Mouse (Mus musculus) hindbrain, embryonic 15.5 days (tissue): Measurements from ENCODE around the gene Heyl. TPM values are rescaled to one million over a fixed set of nuclear protein-coding genes. Genes with fewer than 3 reads are reported as not detected.
A peak's percentile ranks its signal among the peaks of the same experiment; 100 is the strongest.

Source experiments
- ATAC-seq: fragments of 200-750 bp; cut with Nextera tagmentation; 2 replicates; pipeline ENCODE4 v1.8.0; 2017; ENCODE audit warnings: low read depth, moderate number of reproducible peaks, moderate TSS enrichment; ENCODE audit not compliant: low FRiP score
- H3K27ac ChIP-seq: fragments of 300-500 bp; sonication (generic); replicated peaks from 2 replicates; pipeline ENCODE4 v1.5.1; 2015; ENCODE audit warnings: mild to moderate bottlenecking, inconsistent platforms
- H3K27me3 ChIP-seq: fragments of 300-500 bp; sonication (generic); 2 replicates; pipeline ENCODE4 v1.6.1; 2015; ENCODE audit warnings: control low read depth, inconsistent platforms
- H3K36me3 ChIP-seq: fragments of 300-500 bp; sonication (generic); 2 replicates; pipeline ENCODE4 v1.6.1; 2015; ENCODE audit warnings: control low read depth, inconsistent platforms
- H3K4me1 ChIP-seq: fragments of 300-500 bp; sonication (generic); replicated peaks from 2 replicates; pipeline ENCODE4 v1.6.1; 2015; ENCODE audit warnings: control low read depth, inconsistent platforms
- H3K4me2 ChIP-seq: fragments of 300-500 bp; sonication (generic); 2 replicates; pipeline ENCODE4 v1.6.1; 2015; ENCODE audit warnings: moderate library complexity, mild to moderate bottlenecking, inconsistent platforms
- H3K4me3 ChIP-seq: fragments of 300-500 bp; sonication (generic); 2 replicates; pipeline ENCODE4 v1.5.1; 2015; ENCODE audit warnings: mild to moderate bottlenecking, inconsistent platforms
- H3K9ac ChIP-seq: fragments of 300-500 bp; sonication (generic); 2 replicates; pipeline ENCODE4 v1.6.1; 2015; ENCODE audit warnings: inconsistent platforms
- H3K9me3 ChIP-seq: fragments of 300-500 bp; sonication (generic); 2 replicates; pipeline ENCODE4 v1.6.1; 2016; ENCODE audit warnings: control low read depth, inconsistent platforms
- WGBS: fragments of 180-500 bp; shearing (Covaris S2); methylation state at CpG from one replicate; pipeline ENCODE4 v1.1.7; 2015; 5-methylcytosine and 5-hydroxymethylcytosine counted together
- polyA plus RNA-seq: library from polyadenylated mRNA; unstranded; fragments of >200 nt; fragmentation: Nextera tagmentation; extraction: Ambion mirVana; gene quantifications from 2 replicates; pipeline ENCODE4 v1.2.1, GENCODE M21; 2015

The Heyl gene
- polyA plus RNA-seq, result 6.4 and 6.5 TPM in 2 replicates

DNA sequence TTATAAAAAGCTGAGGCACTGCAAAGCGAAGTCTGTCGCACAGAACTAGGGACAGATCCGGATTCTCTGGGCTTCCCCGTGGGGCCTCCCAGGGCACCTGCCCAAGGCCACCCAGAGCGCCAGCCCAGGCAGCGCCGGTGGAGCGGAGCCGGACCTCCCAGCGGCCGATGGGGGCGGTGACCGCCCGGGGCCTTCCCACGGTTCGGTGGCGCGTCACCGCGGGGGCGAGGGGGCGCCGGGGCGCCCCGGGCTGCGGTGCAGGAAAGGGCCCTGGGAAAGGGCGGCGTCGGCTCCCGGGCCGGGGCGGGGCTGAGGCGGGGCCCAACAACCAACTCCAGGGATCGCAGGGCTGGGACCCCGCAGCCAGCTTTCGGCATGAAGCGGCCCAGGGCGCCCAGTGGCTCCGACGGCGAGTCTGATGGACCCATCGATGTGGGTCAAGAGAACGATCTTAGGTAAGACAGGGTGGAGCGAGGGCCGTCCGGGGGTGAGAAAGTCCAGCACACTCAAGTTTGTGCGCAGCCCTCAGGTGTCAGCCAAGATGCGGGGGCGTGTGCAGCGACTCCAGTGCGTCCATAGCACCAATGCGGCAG lies at the start of gene Heyl:
Gene Heyl (plus strand): TSS at position 65 of the 593 bp plus-strand sequence.
- Histone ChIP-seq H3K4me2 (peak within 1 kb of the TSS; percentile 61), H3K9ac (no peak within 1 kb of the TSS; the same call in 1 of the 2 replicates), H3K4me3 (peak within 1 kb of the TSS; percentile 34), H3K27me3 (peaks cover 35% of the 10 kb centered on the region), H3K27ac (no peak within 1 kb of the TSS; the same call in 1 of the 2 replicates), H3K4me1 (peaks cover 8% of the 10 kb centered on the region), H3K9me3 (no peaks in the 10 kb centered on the region), H3K36me3 (no peaks in the 10 kb centered on the region)
- ATAC-seq, result no peak; the same call in 1 of the 2 replicates
- WGBS, result 2% methylated on average over 52 of the region's 52 CpGs

DNA sequence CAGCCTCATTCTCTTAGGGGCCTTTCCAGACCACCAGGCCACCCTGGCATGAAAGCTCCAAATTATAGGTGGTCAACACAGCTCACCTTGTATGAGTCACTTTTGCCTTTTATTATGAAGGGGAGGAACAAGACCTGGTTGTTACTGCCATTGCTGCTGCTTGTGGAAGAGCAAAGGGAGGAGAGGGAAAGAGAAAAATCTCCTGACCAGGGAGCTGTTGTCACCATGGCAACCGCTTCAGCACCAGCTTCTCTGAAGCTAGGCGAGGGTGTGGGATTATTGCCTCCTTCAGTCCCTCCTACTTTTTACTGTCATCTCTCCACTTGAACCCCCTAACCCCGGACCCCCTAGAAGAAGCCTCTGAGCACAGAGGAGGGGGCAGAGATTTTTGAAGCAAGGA lies 48.5 kb upstream of the Heyl start:
- Histone ChIP-seq H3K36me3 (0 out of 2 replicates have a peak, but pooled peaks cover under 1% of the 10 kb centered on the region), H3K4me2 (peak overlapping the region; percentile 62), H3K27ac (peak overlapping the region; percentile 72), H3K9me3 (no peaks in the 10 kb centered on the region), H3K4me1 (peaks cover 28% of the 10 kb centered on the region), H3K4me3 (peak overlapping the region; percentile 51), H3K27me3 (peaks cover 14% of the 10 kb centered on the region), H3K9ac (no peak overlapping the region)
- no peak for ATAC-seq
- WGBS, result 34% methylated on average over 3 of the region's 3 CpGs

DNA sequence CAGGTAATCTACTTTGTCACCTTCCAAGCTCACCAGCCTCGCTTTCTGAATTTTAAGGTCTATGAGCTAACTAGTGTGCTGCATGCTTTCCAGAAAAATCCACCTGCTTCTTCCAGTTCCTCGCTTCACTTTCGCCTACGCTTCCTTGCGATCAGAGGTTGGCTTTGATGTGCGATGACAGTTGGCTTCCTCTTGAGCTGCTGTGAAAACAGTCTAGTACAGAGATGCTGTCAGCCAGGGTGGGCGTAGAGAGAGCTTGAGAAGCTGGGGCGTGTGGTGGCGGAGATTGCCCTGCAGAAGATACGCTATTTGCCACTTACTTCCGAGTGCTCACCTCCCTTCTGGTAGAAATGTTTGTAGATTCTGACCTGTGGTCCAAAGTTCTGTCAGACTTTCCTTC lies 41.0 kb upstream of the Heyl start:
- no peak overlapping the region for H3K4me2 ChIP-seq
- no peaks in the 10 kb centered on the region for H3K27me3 ChIP-seq
- 89% methylated on average over 11 of the region's 11 CpGs for WGBS
- H3K27ac ChIP-seq, result no peak overlapping the region
- H3K4me1 ChIP-seq, result no peaks in the 10 kb centered on the region
- peaks cover 18% of the 10 kb centered on the region for H3K36me3 ChIP-seq
- H3K4me3 ChIP-seq, result no peak overlapping the region
- no peak overlapping the region for H3K9ac ChIP-seq
- H3K9me3 ChIP-seq, result no peaks in the 10 kb centered on the region
- ATAC-seq, result no peak

DNA sequence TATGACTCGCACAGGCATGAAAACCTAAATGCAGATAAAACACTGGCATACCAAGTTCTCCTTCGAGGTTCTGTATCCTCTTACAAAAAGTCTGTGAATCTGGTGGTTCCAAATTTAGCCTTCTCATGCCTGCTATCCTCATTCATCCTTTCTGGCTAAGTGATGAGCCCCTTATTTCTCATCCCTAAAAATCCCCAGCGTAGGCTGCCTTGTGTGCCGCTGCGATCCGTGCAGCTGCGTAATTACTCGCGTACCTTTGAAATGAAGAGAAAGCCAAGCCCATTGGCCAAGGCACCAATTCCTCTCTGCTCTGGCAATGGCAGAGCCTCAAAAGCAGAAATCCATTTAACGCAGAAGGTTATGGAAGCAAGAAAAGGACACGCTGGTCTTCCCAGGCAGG lies 39.6 kb upstream of the Heyl start:
- no peaks in the 10 kb centered on the region for H3K9me3 ChIP-seq
- H3K4me3 ChIP-seq, result no peak overlapping the region
- no peak overlapping the region for H3K27ac ChIP-seq
- ATAC-seq, result no peak
- no peak overlapping the region for H3K4me2 ChIP-seq
- WGBS, result 87% methylated on average over 11 of the region's 11 CpGs
- no peaks in the 10 kb centered on the region for H3K4me1 ChIP-seq
- 0 out of 2 replicates have a peak, but pooled peaks cover 3% of the 10 kb centered on the region for H3K27me3 ChIP-seq
- no peak overlapping the region for H3K9ac ChIP-seq
- peaks cover 18% of the 10 kb centered on the region for H3K36me3 ChIP-seq

DNA sequence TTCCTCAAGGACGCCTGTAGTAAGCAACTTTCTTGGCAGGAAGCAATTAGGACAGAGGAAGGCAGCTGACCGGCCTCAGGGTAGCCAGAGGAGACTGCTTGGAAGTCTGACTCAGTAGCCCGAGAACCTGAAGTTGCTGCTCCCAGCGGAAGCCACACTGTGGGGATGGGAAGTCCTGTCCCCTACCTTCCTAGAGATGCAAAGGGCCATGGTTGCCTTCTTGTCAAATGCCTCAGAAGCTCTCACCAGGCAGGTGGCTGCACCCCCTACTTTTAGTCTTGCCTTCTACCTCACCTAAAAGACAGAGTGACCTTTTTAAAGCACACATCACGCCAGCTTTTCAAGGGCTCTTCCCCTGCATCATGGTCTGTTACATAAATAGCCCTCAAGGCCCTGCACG lies 36.7 kb upstream of the Heyl start:
- no peak overlapping the region for H3K4me3 ChIP-seq
- H3K4me2 ChIP-seq, result no peak overlapping the region
- H3K9ac ChIP-seq, result no peak overlapping the region
- H3K9me3 ChIP-seq, result no peaks in the 10 kb centered on the region
- H3K27me3 ChIP-seq, result peaks cover 10% of the 10 kb centered on the region; the same call in 1 of the 2 replicates
- H3K27ac ChIP-seq, result no peak overlapping the region
- 75% methylated on average over 6 of the region's 6 CpGs for WGBS
- no peak for ATAC-seq
- H3K4me1 ChIP-seq, result peaks cover 10% of the 10 kb centered on the region
- 0 out of 2 replicates have a peak, but pooled peaks cover 3% of the 10 kb centered on the region for H3K36me3 ChIP-seq

DNA sequence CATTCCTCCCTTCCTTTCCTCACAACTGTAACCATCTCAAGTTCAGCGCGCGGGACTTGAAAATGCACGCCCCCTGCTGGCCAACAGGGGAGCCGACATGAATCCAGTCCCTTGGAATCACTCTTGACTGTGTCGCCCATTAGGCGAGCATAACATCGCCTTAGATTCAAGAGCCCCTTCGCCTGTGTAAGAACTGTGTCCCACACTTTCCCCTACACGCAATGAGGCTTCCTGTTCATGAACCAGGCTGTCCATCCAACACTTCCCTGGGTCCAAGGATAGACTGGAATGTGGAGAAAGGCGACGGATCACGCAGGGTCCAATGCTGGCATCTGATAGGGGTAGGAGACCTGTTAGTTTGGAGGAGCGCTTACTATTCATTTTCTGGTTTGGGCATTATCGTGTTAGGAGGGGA lies 32.6 kb upstream of the Heyl start:
- Histone ChIP-seq H3K36me3 (no peaks in the 10 kb centered on the region), H3K4me1 (peaks cover 15% of the 10 kb centered on the region), H3K27me3 (peaks cover 18% of the 10 kb centered on the region; the same call in 1 of the 2 replicates), H3K9me3 (no peaks in the 10 kb centered on the region), H3K4me3 (peak overlapping the region; percentile 43), H3K4me2 (peak overlapping the region; percentile 87), H3K27ac (no peak overlapping the region), H3K9ac (peak overlapping the region; percentile 43)
- peak; percentile 55; the same call in 1 of the 2 replicates for ATAC-seq
- WGBS, result 3% methylated on average over 15 of the region's 15 CpGs

DNA sequence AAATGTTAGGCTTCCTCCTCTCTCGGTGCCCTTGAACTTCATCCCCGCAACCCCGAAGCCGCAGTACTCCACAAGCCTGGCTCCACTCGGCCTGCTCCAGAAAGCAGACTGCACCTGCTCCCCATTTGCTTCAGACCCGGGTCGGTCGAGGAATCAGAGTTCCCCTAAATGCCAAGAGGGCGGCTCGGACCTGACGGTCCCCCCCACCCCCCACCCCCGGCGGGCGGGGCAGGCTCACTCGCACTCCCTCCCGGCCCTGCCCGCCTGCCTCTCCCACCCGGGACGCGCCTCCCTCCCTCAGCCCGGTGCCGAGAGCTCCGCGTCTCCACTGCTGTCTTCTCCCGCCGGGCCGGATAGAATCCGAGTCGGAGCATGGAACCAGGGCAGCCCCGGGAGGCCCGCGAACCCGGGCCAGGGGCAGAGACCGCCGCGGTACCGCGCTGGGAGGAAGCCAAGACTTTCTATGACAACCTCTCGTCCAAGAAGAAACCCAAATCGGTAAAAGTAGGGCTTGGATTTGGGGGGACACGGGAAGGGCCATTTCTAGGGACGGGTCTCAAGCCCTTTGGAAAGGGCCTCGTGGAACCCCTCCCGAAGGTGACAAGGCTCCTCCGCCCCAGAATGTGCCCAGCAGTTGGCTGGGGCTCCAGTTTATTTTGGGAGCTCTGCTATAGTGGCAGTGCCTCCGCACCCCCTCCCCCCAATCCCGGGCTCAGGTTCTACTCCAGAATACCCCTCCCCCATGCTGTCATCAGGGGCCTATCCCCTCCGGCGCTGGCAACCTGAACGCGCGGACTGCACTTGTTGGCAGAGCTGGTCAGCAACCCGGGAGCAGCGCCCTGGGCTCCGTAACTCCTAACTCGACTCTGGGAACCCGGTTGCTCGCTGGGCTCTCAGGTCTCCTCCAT lies 31.9 kb upstream of the Heyl start, which contains the start of gene Nt5c1a:
Gene Nt5c1a (plus strand): TSS at position 319 of the 908 bp plus-strand sequence.
- H3K9me3 ChIP-seq, result no peaks in the 10 kb centered on the region
- 2% methylated on average over 49 of the region's 58 CpGs for WGBS
- peak; percentile 50; the same call in 1 of the 2 replicates for ATAC-seq
- H3K4me1 ChIP-seq, result peaks cover 15% of the 10 kb centered on the region
- peak within 1 kb of the TSS; percentile 43 for H3K4me3 ChIP-seq
- peaks cover 18% of the 10 kb centered on the region; the same call in 1 of the 2 replicates for H3K27me3 ChIP-seq
- H3K4me2 ChIP-seq, result peak within 1 kb of the TSS; percentile 87
- no peak within 1 kb of the TSS for H3K27ac ChIP-seq
- peak within 1 kb of the TSS; percentile 43 for H3K9ac ChIP-seq
- H3K36me3 ChIP-seq, result no peaks in the 10 kb centered on the region

DNA sequence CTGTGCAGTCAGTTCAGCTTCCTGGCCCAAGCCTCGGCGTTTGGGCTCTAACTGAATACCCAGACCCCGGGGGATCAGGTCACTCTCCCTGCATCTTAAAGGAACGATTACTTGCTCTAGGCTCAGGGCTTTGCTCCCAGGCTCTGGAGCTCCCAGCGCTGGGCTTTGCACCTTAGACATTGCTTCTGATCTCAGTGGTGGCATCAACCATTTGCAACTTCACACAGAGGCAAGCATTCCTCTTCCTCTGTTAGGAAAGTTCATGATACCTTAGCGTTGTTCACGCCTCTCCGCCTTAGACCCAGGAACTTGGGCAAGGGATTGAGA lies 31.3 kb upstream of the Heyl start:
- no peak overlapping the region for H3K9ac ChIP-seq
- peaks cover 18% of the 10 kb centered on the region; the same call in 1 of the 2 replicates for H3K27me3 ChIP-seq
- peak overlapping the region; percentile 87 for H3K4me2 ChIP-seq
- no peaks in the 10 kb centered on the region for H3K9me3 ChIP-seq
- WGBS, result 15% methylated on average over 8 of the region's 8 CpGs
- H3K36me3 ChIP-seq, result no peaks in the 10 kb centered on the region
- H3K27ac ChIP-seq, result no peak overlapping the region
- peak overlapping the region; percentile 43; the same call in 1 of the 2 replicates for H3K4me3 ChIP-seq
- peaks cover 15% of the 10 kb centered on the region for H3K4me1 ChIP-seq
- ATAC-seq, result no peak

DNA sequence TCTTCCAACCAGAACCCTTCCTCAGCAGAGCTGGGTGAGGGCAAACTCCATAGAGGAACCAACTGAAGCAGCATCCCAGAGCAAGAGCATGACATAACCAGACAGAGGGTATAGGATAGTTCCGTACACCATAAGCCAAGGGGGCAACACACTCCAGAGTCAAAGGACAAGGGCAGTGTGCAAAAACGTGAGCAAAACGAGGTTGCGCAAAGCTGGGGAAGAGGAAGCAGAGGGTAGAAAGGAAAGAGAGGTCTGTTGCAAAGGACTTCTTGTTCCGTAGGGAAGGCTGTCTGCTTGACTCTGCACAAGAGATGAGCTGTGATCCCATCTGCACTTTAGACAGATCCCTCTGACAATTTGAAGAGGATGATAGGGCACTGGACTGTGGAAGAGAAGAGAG lies 26.0 kb upstream of the Heyl start:
- Histone ChIP-seq H3K9me3 (no peaks in the 10 kb centered on the region), H3K27ac (no peak overlapping the region), H3K4me3 (no peak overlapping the region), H3K4me1 (no peaks in the 10 kb centered on the region), H3K27me3 (peaks cover 2% of the 10 kb centered on the region; the same call in 1 of the 2 replicates), H3K4me2 (no peak overlapping the region), H3K9ac (no peak overlapping the region), H3K36me3 (no peaks in the 10 kb centered on the region)
- ATAC-seq, result no peak
- 85% methylated on average over 5 of the region's 5 CpGs for WGBS

DNA sequence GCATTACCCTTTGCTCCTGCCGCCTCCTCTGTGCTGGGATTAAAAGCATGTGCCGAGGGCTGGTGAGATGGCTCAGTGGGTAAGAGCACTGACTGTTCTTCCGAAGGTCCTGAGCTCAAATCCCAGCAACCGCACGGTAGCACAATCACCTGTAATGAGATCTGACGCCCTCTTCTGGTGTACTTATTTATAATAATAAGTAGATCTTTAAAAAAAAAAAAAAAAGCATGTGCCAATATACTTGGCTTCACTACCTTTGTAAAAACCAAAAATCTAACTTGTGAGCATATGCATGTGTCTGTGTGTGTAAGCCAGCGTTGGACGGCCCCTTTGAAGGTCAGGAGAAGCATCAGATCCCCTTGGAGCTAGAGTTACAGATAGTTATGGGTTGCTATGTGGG lies 22.4 kb upstream of the Heyl start:
- Histone ChIP-seq H3K27me3 (no peaks in the 10 kb centered on the region), H3K4me2 (no peak overlapping the region), H3K4me3 (no peak overlapping the region), H3K27ac (no peak overlapping the region), H3K4me1 (peaks cover 7% of the 10 kb centered on the region), H3K9me3 (no peaks in the 10 kb centered on the region), H3K36me3 (no peaks in the 10 kb centered on the region), H3K9ac (no peak overlapping the region)
- WGBS, result 60% methylated on average over 8 of the region's 8 CpGs
- no peak for ATAC-seq

DNA sequence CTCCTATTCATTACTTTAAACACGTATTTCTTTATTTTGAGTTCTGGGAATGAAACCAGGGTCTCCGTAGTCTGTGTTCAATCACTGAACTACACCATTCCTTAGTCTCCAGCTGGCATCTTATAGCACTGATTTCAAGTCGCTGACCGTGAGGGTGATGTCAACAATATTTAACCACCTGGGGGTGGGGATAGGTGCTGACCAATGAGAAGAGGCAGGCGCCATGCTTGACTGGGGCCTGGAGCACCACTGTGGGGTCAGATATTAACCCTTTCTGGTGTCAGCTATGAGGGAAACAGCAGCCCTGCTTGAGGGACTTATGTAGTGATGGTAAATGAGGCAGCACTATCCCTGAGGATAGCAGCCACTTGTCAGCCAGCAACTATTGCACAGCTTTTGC lies 21.9 kb upstream of the Heyl start:
- H3K27ac ChIP-seq, result no peak overlapping the region
- H3K36me3 ChIP-seq, result no peaks in the 10 kb centered on the region
- no peak overlapping the region for H3K9ac ChIP-seq
- H3K9me3 ChIP-seq, result no peaks in the 10 kb centered on the region
- H3K4me1 ChIP-seq, result peaks cover 7% of the 10 kb centered on the region
- WGBS, result 57% methylated on average over 5 of the region's 5 CpGs
- no peak overlapping the region for H3K4me2 ChIP-seq
- no peak overlapping the region for H3K4me3 ChIP-seq
- no peak for ATAC-seq
- H3K27me3 ChIP-seq, result no peaks in the 10 kb centered on the region

DNA sequence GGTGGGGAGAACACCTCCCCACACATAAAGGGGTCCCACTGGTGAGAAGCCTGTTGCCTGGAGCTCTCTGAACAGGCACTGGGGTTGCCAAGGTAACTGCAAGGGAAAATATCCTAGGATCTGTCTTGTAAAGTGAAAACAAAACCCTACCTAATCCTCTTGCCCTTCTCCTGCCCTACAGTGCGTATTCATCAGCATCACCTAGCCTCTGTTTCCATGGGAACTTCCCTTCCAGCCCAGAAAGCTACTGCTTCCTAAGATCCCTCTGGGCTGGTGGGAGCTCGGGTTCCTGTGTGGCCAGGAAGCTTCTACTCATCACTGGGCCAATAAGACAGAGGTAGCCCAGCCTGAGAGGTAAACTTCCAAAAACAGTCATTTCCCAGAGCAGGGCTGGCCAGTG lies 21.0 kb upstream of the Heyl start:
- no peaks in the 10 kb centered on the region for H3K9me3 ChIP-seq
- H3K27ac ChIP-seq, result no peak overlapping the region
- H3K27me3 ChIP-seq, result no peaks in the 10 kb centered on the region
- no peak overlapping the region for H3K4me3 ChIP-seq
- WGBS, result 32% methylated on average over 2 of the region's 2 CpGs
- peaks cover 7% of the 10 kb centered on the region for H3K4me1 ChIP-seq
- H3K36me3 ChIP-seq, result no peaks in the 10 kb centered on the region
- H3K4me2 ChIP-seq, result no peak overlapping the region
- no peak overlapping the region for H3K9ac ChIP-seq
- ATAC-seq, result no peak
